Mouse (Mus musculus) spleen, postnatal 0 days (tissue): ENCODE measurements around the gene Gm15107. TPM values are rescaled to one million over a fixed set of nuclear protein-coding genes. Genes with fewer than 3 reads are reported as not detected.

Experiments
- polyA plus RNA-seq: library from polyadenylated mRNA; unstranded; fragments of >200 nt; fragmentation: Nextera tagmentation; extraction: Ambion mirVana; gene quantifications from 2 replicates; pipeline ENCODE4 v1.2.1, GENCODE M21; 2015

The Gm15107 gene
- not detected in 2 replicates for polyA plus RNA-seq

DNA sequence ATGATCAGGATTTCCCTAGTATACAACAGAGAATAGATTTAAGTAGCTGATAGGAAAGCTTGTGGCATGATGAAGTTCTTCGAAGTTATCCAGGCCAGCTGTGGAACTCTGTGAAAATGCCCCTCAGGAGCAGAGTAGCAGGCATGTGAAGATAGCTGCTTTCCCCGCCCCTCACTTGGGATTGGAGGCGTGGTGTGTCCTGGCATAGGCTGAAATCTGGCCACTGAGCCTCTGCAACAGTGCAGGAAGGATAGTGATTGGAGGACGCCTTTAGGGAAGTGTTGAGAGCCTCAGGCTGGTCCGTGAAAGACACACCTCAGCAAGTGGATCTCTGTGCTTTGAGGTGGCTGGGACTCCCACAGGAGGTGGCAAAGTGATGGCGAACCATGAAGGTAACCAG lies at the start of gene Gm15107:
Gene Gm15107, plus strand, starts transcription at position 301 of the 400 bp plus-strand sequence.

Other genes starting within 250 kb of the Gm15107 start
- gene Gm15080, start 187.7 kb upstream of the Gm15107 start, polyA plus RNA-seq = not detected in 2 replicates